Mouse (Mus musculus) regulatory T cell (primary cell): ENCODE data around the gene Spo11.

ENCODE experiments used
- in situ Hi-C: fragments of 300-600 bp; cut with MboI, MseI; formaldehyde crosslinking; loops from one replicate; pipeline ENCODE4 v1.15.1; 2025; ENCODE audit warnings: high pct_unique_total_duplicates

The Spo11 gene

DNA sequence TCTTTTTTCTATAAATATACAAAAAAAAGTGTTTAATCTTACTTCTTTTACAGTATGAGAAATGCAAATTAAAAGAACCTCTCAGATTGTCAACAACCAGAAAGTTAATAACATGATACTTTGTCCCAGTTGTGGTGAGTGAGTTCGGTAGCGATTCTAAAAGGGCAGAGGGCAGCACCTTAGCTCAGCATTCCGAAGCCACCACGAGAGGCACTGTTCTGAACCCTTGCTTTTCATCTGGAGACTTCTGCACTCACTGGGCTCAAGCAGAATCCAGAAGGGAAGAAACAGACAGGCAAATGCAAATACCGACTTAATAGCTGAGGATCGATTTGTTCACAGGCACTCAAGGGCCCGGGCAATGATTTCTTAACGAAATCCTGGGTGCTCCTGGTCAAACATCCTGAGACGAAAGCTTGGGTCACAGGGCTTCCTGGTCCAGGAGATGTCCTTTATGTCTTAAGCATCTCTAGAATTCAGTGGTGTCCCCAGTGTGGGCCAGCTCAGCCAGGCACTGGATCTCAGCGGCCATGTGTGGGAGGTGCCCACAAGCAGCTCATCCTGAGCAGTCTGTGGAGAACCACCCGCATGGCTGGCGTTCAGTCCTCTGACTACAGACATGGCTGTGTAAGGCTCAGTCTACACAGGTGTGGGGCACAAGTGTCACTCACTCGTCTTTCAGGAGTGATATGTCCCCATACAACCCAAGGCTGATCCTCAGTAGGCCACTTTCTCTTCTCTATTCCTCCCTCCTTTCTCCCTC, 18.3 kb upstream of the Spo11 start:
- in situ Hi-C loops: no loop called here

DNA sequence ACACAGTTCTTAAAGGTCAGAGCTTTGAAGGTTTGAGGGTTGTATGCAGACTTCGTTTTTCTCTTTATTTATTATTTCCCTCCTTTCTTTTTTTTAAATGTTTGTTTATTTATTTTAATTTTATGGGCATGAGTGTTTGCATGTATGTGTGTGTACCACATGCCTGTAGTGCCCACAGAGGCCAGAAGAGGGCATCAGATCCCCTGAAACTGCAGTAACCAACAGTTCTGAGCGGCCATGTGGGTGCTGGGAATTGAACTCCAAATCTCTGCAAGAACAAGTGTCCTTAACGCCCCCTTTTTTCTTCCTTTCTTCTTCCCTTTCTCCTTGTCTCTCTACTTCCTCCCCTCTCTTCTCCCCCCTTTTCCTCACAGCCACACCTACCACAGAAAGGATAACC, 17.1 kb upstream of the Spo11 start:
- in situ Hi-C loops: no loop called here

DNA sequence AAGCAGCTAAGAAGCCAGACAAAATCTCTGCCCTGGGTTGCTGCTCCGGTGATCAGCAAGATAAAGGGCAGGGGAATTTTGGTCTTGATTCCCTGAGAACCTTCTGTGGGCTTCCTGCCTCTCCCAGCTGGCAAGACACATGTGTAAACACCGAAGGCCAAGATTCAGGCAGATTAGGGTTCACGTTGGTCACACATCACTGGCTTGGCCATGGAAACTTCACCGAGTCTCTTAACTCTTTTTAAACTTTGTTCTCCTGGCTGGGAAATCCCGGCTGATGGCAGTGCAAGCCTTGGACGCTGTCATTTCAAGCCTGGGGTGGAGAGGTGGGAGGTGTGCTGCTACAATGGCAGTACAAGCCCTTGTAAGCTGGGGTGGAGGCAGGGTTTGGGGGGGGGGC, 16.3 kb upstream of the Spo11 start:
- in situ Hi-C loops: no loop called here

DNA sequence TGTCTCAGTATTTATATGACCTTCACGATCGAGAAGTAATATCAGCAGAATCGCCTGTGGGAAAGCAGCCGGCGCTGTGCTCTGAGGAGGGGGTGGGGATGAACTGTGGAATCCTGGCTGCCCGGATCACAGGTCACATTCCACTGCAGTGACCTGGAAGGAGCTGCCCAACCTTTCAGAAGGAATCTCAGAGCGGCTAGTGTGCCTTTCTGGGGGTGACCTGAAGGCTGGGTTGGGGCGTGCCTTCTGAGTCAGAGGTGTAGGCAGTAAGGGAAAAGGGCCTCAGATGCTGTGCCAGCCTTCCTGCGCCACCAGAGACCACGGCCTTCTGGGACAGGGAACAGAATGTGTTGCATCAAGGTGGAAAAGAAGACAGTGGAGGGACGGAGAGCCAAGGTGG, 12.3 kb upstream of the Spo11 start:
- in situ Hi-C loops: no loop called here

DNA sequence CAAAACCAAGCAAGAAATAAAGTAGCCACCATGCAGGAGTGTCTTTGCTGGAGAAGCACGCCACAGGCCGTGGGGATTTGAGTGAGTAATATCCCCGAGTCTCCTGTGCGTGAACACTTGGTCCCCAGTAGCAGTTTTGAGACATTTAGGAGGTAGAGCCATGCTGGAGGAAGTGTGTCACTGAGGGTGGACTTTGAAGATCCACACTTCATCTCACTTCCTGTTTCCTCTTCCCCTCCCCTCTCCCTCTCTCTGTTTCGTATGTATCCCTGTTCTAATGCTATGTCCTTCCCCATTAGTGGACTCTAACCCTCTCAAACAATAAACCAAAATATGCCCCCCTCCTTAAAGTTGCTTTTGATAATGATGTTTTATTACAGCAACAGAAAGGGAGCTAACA, 11.0 kb upstream of the Spo11 start:
- in situ Hi-C loops: no loop called here

DNA sequence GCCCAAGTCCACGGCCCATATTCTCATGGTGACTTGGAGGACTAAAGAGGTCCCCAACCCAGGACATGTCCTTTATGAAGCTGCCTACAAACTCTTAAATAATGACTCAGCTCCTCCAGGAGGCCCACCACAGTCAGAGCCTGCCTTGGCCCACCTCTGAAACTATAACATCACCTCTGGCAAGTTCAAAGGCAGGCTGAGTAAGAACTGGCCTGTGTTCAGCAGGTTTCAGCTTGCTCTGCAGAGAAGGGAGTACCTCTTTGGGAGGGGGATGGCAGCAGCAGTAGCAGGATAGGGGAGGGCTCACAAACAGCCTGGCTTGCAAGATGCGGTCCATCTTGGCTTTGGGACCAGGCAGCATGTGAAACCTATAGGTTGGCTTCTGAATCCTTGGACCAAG, 5.6 kb upstream of the Spo11 start:
- in situ Hi-C loops: no loop called here

DNA sequence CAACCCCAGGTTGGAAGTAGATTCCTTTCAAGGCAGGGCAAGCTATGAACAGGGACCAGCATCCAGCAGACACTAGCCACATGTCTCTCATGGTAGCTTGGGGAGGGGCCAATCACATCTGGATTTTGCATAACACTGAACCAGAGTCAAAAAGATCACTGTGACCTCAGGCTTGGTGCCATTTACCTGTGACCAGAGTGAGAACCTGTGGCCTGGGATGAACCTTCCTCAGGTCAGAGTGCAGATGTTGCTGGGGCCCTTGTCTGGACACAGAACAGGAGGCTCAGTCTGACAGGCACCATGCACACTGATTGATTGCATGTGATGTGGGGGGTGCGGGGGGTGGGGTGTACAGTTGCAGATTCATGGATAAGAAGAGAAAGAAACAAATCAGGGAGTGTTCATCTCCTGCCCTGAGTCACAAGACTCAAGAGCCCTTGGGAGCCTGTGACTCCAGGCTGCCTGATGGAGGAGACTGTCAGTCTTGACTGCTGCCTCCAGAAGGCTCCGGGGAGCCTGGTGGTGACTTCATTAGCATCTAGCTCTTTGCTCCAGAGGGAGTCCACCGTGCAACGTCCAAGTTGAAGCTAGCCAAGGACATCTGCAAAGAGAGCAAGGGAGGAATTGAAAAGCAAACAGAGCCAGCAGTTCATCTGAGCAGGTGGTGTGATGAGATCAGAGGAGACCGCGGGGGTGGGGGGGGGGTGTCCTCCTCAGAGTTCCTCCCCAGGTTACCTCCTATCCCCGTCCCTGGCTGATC, 3.5 kb upstream of the Spo11 start:
- in situ Hi-C loops: no loop called here

DNA sequence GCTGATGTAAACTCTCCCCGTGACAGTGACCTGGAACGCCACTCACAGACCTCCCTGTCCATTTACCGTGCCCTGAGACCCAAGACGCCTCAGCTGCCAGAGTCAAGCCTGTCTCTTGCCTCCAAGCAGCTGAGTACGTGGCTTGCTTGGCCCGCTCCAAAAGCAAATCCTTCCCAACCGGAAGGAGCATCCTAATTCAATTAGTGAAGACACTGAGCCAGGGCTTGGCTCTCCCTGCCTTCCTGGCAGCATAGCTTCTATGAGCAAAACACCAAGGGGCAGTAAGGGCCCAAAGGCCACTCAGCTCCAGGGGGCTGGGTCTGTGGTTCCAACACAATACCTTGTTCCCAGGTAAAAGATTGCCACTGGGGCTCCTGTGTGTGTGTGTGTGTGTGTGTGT, 2.8 kb upstream of the Spo11 start:
- in situ Hi-C loops: no loop called here

DNA sequence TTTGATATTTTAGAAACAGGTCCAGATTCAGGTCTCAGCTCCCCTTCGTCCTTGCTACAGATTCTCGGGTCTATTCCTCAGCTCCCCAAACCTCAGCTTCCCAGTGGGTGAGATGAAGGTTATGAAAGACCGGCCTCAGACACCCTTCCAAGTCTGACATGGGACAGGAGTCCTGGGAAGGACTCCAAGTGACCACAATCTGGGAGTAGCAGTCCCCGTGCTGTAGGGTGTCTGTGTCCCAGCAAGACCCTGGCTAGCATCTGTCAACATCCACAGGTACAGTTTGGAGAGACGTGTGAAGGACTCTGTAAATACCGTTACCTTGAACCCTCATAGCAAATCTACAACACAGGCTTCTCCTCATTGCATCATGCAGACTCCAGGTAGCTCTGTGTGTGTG, 2.3 kb upstream of the Spo11 start:
- in situ Hi-C loops: no loop called here

DNA sequence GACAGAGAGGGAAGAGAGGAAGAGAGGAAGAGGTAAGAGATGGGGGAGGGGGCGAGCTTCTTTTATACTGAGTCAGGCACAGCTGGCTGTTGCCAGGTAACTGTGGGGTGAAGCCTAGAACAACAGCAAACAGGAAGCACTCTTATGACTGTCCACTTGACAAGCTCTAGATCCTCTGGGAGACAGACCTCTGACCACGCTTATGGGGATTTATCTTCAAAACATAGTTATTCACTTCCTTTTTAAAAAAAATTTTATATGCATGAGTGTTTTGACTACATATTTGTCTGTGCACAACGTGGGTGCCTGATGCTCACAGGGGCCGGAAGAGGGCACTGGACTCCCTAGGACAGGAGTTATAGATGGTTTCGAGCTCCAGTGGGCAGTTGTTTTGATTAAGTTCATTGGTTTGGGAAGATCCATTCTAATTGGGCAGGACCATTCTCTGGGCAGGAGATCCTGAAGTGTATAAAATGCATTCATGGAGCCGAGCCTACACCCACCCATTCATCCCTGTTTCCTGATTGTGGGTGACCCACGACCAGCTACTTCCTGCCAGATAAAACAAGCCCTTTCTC, 750 bp upstream of the Spo11 start:
- in situ Hi-C loops: no loop called here

DNA sequence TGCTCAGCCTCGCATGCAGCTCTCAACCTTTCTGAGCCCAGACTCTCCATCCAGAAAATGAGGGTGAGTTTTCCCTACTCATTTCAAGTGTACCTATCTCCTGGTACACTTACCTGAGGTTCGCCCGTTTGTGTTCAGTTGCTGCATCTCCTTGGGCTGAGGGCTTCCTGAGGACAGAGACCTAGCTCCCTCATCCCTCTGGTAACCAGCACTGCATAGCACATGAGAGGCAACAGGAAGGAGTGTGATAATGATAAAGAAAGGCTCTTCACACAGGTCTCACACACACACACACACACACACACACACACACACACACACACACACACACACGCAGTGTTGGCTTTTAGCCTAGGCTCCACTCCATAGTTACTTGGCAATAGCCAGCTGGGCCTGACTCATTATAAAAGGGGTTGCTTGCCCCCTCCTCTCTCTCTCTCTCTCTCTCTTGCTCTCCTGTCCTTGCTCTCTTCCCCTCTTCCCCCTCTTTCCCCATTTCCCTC, 682 bp downstream of the Spo11 start:
- in situ Hi-C loops: no loop called here

DNA sequence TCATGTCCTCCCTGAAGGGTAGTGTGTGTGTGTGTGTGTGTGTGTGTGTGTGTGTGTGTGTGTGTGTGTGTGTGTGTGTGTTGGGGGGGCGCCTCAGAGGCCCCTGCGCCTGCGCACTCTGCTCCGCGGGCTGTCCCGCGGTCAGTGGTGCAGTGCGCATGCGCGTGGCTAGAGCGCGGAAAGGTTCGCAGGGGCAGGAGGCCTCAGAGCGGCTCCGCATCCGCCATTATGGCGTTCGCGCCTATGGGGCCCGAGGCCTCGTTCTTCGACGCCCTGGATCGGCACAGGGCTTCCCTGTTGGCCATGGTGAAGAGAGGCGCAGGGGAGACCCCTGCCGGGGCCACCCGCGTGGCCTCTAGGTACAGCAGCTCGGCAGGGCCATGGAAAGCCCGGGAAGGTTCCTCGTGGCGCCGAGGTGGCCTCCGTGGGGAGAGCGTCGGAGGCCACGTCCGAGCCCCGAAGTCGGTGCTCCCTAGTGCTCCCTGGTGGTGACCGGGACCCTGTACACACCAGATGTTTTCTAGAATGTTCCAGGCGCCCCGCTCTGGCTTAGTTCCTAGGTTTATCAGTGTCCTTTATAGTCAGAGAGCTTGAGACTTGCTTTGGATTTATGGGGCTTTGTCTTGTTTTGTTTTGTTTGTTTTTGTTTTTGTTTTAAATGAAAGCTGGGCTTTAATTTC, 2.3 kb downstream of the Spo11 start:
- in situ Hi-C loops: no loop called here

DNA sequence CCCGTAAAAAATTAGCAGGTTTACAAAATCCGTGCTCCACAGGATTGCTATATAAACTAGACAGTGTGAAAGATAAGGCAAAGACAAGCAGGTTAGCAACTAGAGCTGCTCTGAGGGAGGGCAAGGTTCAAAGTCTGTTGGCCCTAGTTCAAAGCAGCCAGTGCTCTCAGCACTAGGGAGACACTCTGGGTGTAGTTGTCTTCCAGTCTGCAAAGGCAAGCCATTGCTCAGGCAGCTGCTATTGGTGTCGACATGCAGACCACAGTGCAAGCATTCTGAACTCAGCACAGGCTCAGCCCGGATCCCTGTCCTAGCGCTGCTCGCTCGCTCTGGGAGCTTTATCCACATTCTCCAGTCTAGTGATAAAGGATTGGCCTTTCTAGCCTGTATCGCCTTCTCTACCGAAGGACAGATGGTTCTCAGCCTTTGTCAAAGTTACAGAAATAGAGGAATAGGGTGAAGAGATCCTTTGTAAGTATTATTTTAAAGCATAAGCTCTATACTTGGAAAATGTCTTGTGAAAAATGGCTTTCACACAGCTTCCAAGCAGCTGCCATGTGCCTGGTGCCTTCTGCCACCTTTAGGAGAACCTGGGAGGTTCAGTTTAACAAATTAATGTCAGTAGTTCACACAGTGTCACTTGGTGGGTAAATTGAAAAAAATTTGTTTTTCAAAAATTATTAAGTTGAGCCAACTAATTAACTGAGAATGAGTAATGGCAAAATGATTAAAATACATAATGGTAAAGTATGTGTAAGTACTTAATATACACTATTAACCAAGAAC, 5.5 kb downstream of the Spo11 start:
- in situ Hi-C loops: no loop called here

DNA sequence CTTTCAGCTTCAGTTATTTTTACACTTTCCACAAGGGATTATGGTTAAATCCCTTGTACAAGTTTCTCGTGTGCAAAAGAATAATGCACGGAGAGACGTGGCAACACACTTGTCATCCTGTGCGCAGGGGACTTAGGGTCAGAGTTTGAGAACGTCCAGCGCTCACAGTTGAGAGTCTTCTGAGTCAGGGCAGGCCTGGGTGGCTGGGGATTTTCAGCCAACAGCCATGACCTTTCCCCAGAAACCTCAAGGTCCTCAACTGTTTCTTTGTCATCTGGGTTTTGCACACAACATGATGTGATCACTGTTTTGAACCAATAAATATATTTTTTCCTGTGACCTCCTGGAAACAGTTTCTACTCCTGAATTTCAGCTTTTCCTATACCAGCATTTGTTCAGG, 12.7 kb downstream of the Spo11 start:
- in situ Hi-C loops: loop anchor here (5.0 kb wide), 1 partner anchor 158 kb away; no protein-coding TSS in a partner anchor

DNA sequence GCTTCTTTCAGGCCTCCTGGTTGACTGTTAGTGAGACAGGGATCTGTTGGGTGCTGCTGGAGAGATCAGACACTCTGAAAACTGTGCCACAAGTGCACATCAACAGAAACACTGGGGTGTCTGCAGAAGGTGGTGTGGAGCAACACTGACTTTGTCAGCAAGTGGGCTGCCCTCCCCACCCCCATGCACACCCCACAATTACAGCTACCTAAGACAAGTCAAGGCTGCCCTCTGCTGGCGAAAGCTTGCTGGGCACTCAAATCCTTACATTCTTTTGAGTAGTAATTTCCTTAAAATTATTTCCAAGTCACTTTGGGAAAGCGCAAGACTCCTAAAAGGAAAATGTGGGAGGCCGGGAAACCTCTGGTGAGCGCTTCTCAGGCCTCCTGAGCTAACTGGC, 18.7 kb downstream of the Spo11 start:
- in situ Hi-C loops: no loop called here

DNA sequence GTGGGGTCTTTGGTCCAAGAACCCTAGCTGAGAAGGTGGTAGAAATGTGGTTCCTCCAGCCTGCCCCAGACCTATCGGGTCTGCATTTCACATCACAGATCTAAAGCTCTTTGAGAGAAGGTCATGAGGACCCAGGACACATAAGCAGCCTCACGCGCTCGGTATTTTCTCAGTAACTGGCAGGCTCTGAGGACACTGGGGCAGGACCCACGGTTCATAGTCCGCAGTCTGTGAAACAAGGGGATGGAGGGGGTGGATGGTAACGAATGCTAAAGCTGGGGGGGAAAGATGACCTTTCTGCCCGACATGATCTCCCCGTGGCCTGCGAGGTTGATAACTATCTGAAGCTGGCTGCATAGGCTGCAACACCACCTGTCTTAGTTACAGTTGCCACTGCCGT, 20.2 kb downstream of the Spo11 start:
- in situ Hi-C loops: no loop called here

DNA sequence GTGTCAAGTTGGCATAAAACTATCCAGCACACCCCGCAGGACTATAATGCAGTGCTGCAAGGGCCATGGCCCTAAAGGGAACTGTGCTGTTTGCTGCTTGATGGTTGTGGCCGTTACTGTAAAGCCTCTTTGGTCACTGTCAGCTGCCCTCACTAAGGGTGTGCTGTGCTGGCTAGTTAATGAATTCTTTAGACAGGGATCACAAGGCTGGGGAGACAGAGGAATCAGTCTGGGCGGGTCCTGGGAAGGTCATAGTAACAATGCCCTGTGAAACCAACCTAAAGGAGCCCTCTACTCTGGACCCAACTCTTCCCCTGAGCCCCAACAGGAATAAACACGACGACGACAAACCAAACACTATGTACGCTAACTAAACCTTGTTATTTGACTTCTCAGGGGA, 21.0 kb downstream of the Spo11 start:
- in situ Hi-C loops: no loop called here

DNA sequence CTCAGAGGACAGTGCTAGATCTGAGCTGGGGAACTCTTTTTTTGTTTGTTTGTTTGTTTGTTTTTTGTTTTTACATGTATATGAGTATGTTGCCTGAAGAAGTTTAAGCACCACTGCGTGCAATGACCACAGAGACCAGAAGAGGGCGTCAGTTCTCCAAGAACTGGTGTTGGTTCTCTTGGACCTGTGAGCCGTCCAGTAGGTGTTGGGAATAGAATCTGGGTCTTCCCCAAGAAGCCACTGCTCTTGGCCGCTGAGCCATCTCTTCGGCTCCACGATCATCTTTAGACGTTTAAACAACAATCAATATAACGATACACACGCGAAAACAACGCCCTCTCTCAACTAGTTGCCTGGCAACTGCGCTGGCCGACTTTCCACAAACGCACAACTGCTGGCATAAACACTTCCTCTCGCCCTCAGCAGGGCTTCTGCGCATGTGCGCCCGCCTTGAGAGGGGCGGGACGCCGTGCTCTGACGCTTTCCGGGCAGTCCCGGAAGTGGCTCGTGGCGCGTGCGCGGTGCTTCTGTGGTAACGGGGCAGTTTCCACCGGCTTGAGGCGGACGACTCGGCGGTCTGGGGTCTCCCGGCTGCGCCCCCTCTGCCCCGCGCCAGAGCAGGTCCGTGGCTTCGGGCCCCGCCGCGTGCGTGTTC, 22.3 kb downstream of the Spo11 start, which contains the start of gene Rae1:
Gene Rae1, plus strand, starts transcription at position 488 of the 655 bp plus-strand sequence.
- in situ Hi-C loops: loop anchor here (5.0 kb wide), 1 partner anchor 83 kb away; no protein-coding TSS in a partner anchor

DNA sequence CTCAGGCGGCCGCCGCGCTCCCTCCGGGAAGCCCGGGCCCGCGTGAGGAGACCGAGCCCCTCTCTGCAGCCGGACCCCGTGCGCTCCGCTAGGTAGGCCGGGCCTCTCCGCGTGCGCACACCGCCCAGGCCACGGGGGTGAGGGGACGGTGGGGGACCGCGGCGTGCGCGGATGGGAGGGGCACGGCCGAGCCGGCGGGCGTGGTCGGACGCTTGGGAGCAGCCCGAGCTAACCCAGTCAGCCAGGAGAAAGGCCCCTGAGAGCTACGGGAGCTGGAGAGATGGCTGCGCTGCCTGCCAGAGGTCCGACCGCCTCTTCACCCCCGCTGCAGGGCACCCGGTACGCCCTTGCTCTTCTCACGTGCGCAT, 22.8 kb downstream of the Spo11 start:
- in situ Hi-C loops: loop anchor here (5.0 kb wide), 1 partner anchor 82 kb away; no protein-coding TSS in a partner anchor

DNA sequence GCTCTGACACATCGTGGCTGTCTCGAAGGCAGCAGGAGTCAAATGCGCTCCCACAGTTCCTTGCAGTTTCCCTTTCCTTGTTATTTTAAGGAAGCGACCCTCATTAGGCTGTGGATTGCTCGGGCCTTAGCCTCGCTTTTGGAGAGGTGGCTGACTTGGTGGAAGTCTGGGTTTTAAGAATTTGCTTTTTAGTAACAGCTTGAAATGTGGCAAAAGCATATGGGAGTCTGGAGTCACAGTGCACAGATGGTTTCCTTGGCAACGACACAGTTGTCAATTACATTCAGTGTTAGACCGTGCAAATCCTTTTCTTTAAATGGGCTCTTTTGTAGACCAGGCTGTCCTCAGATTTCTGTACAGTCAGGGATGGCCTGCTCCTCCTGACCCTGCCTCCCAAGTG, 23.4 kb downstream of the Spo11 start:
- in situ Hi-C loops: loop anchor here (5.0 kb wide), 1 partner anchor 81 kb away; no protein-coding TSS in a partner anchor
